Mouse (Mus musculus) cerebellum, adult 2 months (tissue): ENCODE measurements at regions not wholly inside any gene's neighbourhood (a gene's known extent, or its start where the extent isn't known, plus 50 kb on each side); places are given as distances from the start of the nearest gene placed in this dataset.
A peak's percentile ranks its signal among the peaks of the same experiment; 100 is the strongest.

ENCODE experiments used
- DNase-seq, 2 experiments: peaks; one replicate each; pipeline ENCODE4 v3.0.0; 2021
- H3K27ac ChIP-seq: fragments of 200-500 bp; 2 replicates; pipeline ENCODE4 v1.5.1; 2012; ENCODE audit warnings: low read length, control low read depth, inconsistent platforms; ENCODE audit not compliant: insufficient read depth
- H3K27me3 ChIP-seq: fragments of 200-500 bp; 2 replicates; pipeline ENCODE4 v1.6.1; 2012; ENCODE audit warnings: inconsistent platforms, mild to moderate bottlenecking, low read length, moderate library complexity; ENCODE audit not compliant: control insufficient read depth, insufficient read depth
- H3K4me1 ChIP-seq: fragments of 200-500 bp; 2 replicates; pipeline ENCODE4 v1.6.1; 2011; ENCODE audit warnings: low read length; ENCODE audit not compliant: control insufficient read depth, insufficient read depth
- H3K4me3 ChIP-seq: fragments of 200-500 bp; replicated peaks from 2 replicates; pipeline ENCODE3; 2011; ENCODE audit warnings: mild to moderate bottlenecking, low read depth, low read length, control low read depth; ENCODE audit not compliant: insufficient read depth
- CTCF ChIP-seq: fragments of 200-500 bp; IDR thresholded peaks from 2 replicates; pipeline ENCODE4 v1.5.1; 2011; ENCODE audit warnings: low read depth, mild to moderate bottlenecking, control low read depth, low read length, moderate library complexity, borderline replicate concordance; ENCODE audit not compliant: insufficient read depth
- POLR2A ChIP-seq: fragments of 200-500 bp; IDR thresholded peaks from 2 replicates; pipeline ENCODE4 v1.6.1; 2011; ENCODE audit warnings: low read length, control low read depth, borderline replicate concordance; ENCODE audit not compliant: insufficient read depth
- WGBS: fragments of 180-500 bp; shearing (Covaris S2); methylation state at CpG from one replicate; pipeline ENCODE4 v1.1.7; 2018; 5-methylcytosine and 5-hydroxymethylcytosine counted together

- no peaks in the 10 kb centered on the region for H3K27me3 ChIP-seq
- no peak for DNase-seq
- no peak for TF ChIP-seq POLR2A
- no peak for TF ChIP-seq CTCF
- no peaks in the 10 kb centered on the region for H3K4me1 ChIP-seq
- 44% methylated on average over 3 of the region's 3 CpGs for WGBS
- no peak overlapping the region for H3K27ac ChIP-seq
- H3K4me3 ChIP-seq, result no peak overlapping the region
These were observed 209.5 kb upstream of the Unc93a2 start for GRCm38 (mm10) chr17:7594801-7595200.

GRCm38 (mm10) chr17:7592491-7592890 is 207.2 kb upstream of the Unc93a2 start:
- 65% methylated on average over 4 of the region's 4 CpGs for WGBS
- no peaks in the 10 kb centered on the region for H3K4me1 ChIP-seq
- no peak for DNase-seq
- no peak overlapping the region for H3K4me3 ChIP-seq
- H3K27ac ChIP-seq, result no peak overlapping the region
- TF ChIP-seq POLR2A, result no peak
- no peak for TF ChIP-seq CTCF
- no peaks in the 10 kb centered on the region for H3K27me3 ChIP-seq

- no peaks in the 10 kb centered on the region for H3K27me3 ChIP-seq
- no peak for TF ChIP-seq POLR2A
- WGBS, result 62% methylated on average over 4 of the region's 4 CpGs
- DNase-seq, result no peak
- H3K4me3 ChIP-seq, result no peak overlapping the region
- H3K27ac ChIP-seq, result no peak overlapping the region
- no peaks in the 10 kb centered on the region for H3K4me1 ChIP-seq
These were observed 197.7 kb upstream of the Unc93a2 start for GRCm38 (mm10) chr17:7582866-7583398.

GRCm38 (mm10) chr17:7579031-7579430 is 193.8 kb upstream of the Unc93a2 start:
- H3K27ac ChIP-seq, result no peak overlapping the region
- H3K27me3 ChIP-seq, result no peaks in the 10 kb centered on the region
- 86% methylated on average over 4 of the region's 4 CpGs for WGBS
- no peak for DNase-seq
- no peak for TF ChIP-seq POLR2A
- TF ChIP-seq CTCF, result no peak
- no peaks in the 10 kb centered on the region; the same call in 1 of the 2 replicates for H3K4me1 ChIP-seq
- no peak overlapping the region for H3K4me3 ChIP-seq

GRCm38 (mm10) chr17:7578003-7578402 is 192.7 kb upstream of the Unc93a2 start:
- TF ChIP-seq POLR2A, result no peak
- no peak for TF ChIP-seq CTCF
- 89% methylated on average over 8 of the region's 8 CpGs for WGBS
- Histone ChIP-seq H3K4me3 (no peak overlapping the region), H3K4me1 (no peaks in the 10 kb centered on the region; the same call in 1 of the 2 replicates), H3K27ac (no peak overlapping the region), H3K27me3 (no peaks in the 10 kb centered on the region)
- no peak for DNase-seq

GRCm38 (mm10) chr17:7577227-7577626 is 192.0 kb upstream of the Unc93a2 start:
- 33% methylated on average over 4 of the region's 4 CpGs for WGBS
- peak; percentile 8 to 12 for DNase-seq
- no peak for TF ChIP-seq CTCF
- TF ChIP-seq POLR2A, result no peak
- no peaks in the 10 kb centered on the region for H3K27me3 ChIP-seq
- H3K27ac ChIP-seq, result no peak overlapping the region
- no peaks in the 10 kb centered on the region; the same call in 1 of the 2 replicates for H3K4me1 ChIP-seq
- no peak overlapping the region for H3K4me3 ChIP-seq

GRCm38 (mm10) chr17:7571481-7571880 is 186.2 kb upstream of the Unc93a2 start:
- 94% methylated on average over 3 of the region's 3 CpGs for WGBS
- no peaks in the 10 kb centered on the region for H3K27me3 ChIP-seq
- DNase-seq, result no peak
- no peaks in the 10 kb centered on the region for H3K4me1 ChIP-seq
- no peak overlapping the region for H3K4me3 ChIP-seq
- no peak for TF ChIP-seq CTCF
- no peak for TF ChIP-seq POLR2A
- H3K27ac ChIP-seq, result no peak overlapping the region

- DNase-seq, result no peak
- WGBS, result 88% methylated on average over 5 of the region's 5 CpGs
- Histone ChIP-seq H3K4me1 (no peaks in the 10 kb centered on the region), H3K4me3 (no peak overlapping the region), H3K27ac (no peak overlapping the region), H3K27me3 (no peaks in the 10 kb centered on the region)
- TF ChIP-seq CTCF (no peak), POLR2A (no peak)
These were observed 183.2 kb upstream of the Unc93a2 start for GRCm38 (mm10) chr17:7568482-7568881.

- Histone ChIP-seq H3K27me3 (no peaks in the 10 kb centered on the region), H3K4me3 (no peak overlapping the region), H3K4me1 (no peaks in the 10 kb centered on the region), H3K27ac (no peak overlapping the region)
- TF ChIP-seq CTCF (no peak), POLR2A (no peak)
- no peak for DNase-seq
- 87% methylated on average over 2 of the region's 2 CpGs for WGBS
These were observed 180.5 kb upstream of the Unc93a2 start for GRCm38 (mm10) chr17:7565771-7566170.
